Mouse (Mus musculus) lung, postnatal 0 days (tissue): Measurements from ENCODE around the gene Ctdnep1. TPM values are rescaled to one million over a fixed set of nuclear protein-coding genes. Genes with fewer than 3 reads are reported as not detected.
"Not testable (repeated sequence)": the region's sequence is repeated elsewhere in the genome, so short reads cannot be mapped to it uniquely, and the experiment has no call there.

Experiments used
- ATAC-seq: fragments of 200-750 bp; cut with Nextera tagmentation; 2 replicates; pipeline ENCODE4 v1.8.0; 2017; ENCODE audit warnings: moderate library complexity
- DNase-seq: peaks from one replicate; pipeline ENCODE4 v3.0.0-alpha.2; 2016; ENCODE audit warnings: low spot score
- H3K27ac ChIP-seq: fragments of 300-500 bp; sonication (generic); 2 replicates; pipeline ENCODE4 v1.5.1; 2014; ENCODE audit warnings: antibody characterized with exemption, mild to moderate bottlenecking, low read length, mixed read lengths
- H3K27me3 ChIP-seq: fragments of 300-500 bp; sonication (generic); replicated peaks from 2 replicates; pipeline ENCODE4 v1.6.1; 2014; ENCODE audit warnings: low read length, mixed read lengths; ENCODE audit not compliant: insufficient read depth
- H3K36me3 ChIP-seq: fragments of 300-500 bp; sonication (generic); 2 replicates; pipeline ENCODE4 v1.6.1; 2014; ENCODE audit warnings: low read length, mixed read lengths; ENCODE audit not compliant: insufficient read depth
- H3K4me1 ChIP-seq: fragments of 300-500 bp; sonication (generic); 2 replicates; pipeline ENCODE4 v1.6.1; 2014; ENCODE audit warnings: antibody characterized with exemption, low read depth, low read length, mixed read lengths; ENCODE audit not compliant: insufficient read depth
- H3K4me2 ChIP-seq: fragments of 300-500 bp; sonication (generic); replicated peaks from 2 replicates; pipeline ENCODE4 v1.6.1; 2014; ENCODE audit warnings: low read depth, mild to moderate bottlenecking, low read length, moderate library complexity, mixed read lengths
- H3K4me3 ChIP-seq: fragments of 300-500 bp; sonication (generic); 2 replicates; pipeline ENCODE4 v1.5.1; 2014; ENCODE audit warnings: low read depth, low read length
- H3K9ac ChIP-seq: fragments of 300-500 bp; sonication (generic); replicated peaks from 2 replicates; pipeline ENCODE4 v1.6.1; 2014; ENCODE audit warnings: low read depth, mild to moderate bottlenecking
- H3K9me3 ChIP-seq: fragments of 300-500 bp; sonication (generic); 2 replicates; pipeline ENCODE4 v1.6.1; 2016; ENCODE audit warnings: low read length, mixed read lengths
- CTCF ChIP-seq: IDR thresholded peaks from 2 replicates; pipeline ENCODE4 v1.5.1; 2016; ENCODE audit warnings: antibody characterized with exemption, mild to moderate bottlenecking
- EP300 ChIP-seq: IDR thresholded peaks from 2 replicates; pipeline ENCODE4 v1.6.1; 2016; ENCODE audit warnings: antibody characterized with exemption, mild to moderate bottlenecking, control low read depth
- WGBS: fragments of 180-500 bp; shearing (Covaris S2); extraction: QIAGEN DNeasy Blood & Tissue Kit; methylation state at CpG from one replicate; pipeline ENCODE4 v1.1.7; 2014; 5-methylcytosine and 5-hydroxymethylcytosine counted together
- polyA plus RNA-seq: library from polyadenylated mRNA; unstranded; fragments of >200 nt; fragmentation: Nextera tagmentation; extraction: Ambion mirVana; gene quantifications from 2 replicates; pipeline ENCODE4 v1.2.1, GENCODE M21; 2015

Ctdnep1 gene
- polyA plus RNA-seq, 1 experiment from 2014 or later, result 24.7 TPM

GRCm38 (mm10) chr11:69948066-69948762, 32.7 kb upstream of the Ctdnep1 start, which contains the start of gene Slc2a4:
Gene Slc2a4, minus strand, starts transcription at chr11:69948188.
- Histone ChIP-seq H3K36me3 (no peaks in the 10 kb centered on the region), H3K4me2 (peak within 1 kb of the TSS; percentile 60), H3K9ac (no peak within 1 kb of the TSS), H3K27me3 (no peaks in the 10 kb centered on the region), H3K9me3 (no peaks in the 10 kb centered on the region), H3K4me1 (no peaks in the 10 kb centered on the region), H3K4me3 (peak within 1 kb of the TSS; percentile 39), H3K27ac (peak within 1 kb of the TSS; percentile 2)
- peak; percentile 96 for DNase-seq
- TF ChIP-seq CTCF (no peak), EP300 (no peak)
- peak; percentile 94 for ATAC-seq
- under 1% methylated on average over 34 of the region's 34 CpGs for WGBS

GRCm38 (mm10) chr11:69948763-69949150, 32.2 kb upstream of the Ctdnep1 start:
- Histone ChIP-seq H3K9me3 (no peaks in the 10 kb centered on the region), H3K4me2 (peak overlapping the region; percentile 60), H3K9ac (no peak overlapping the region), H3K27me3 (no peaks in the 10 kb centered on the region), H3K4me3 (peak overlapping the region; percentile 39), H3K36me3 (no peaks in the 10 kb centered on the region), H3K4me1 (no peaks in the 10 kb centered on the region), H3K27ac (peak overlapping the region; percentile 2; the same call in 1 of the 2 replicates)
- ATAC-seq, result peak; percentile 67
- 0% methylated on average over 12 of the region's 14 CpGs for WGBS
- TF ChIP-seq CTCF (peak; percentile 95), EP300 (no peak)
- DNase-seq, result peak; percentile 96

DNA sequence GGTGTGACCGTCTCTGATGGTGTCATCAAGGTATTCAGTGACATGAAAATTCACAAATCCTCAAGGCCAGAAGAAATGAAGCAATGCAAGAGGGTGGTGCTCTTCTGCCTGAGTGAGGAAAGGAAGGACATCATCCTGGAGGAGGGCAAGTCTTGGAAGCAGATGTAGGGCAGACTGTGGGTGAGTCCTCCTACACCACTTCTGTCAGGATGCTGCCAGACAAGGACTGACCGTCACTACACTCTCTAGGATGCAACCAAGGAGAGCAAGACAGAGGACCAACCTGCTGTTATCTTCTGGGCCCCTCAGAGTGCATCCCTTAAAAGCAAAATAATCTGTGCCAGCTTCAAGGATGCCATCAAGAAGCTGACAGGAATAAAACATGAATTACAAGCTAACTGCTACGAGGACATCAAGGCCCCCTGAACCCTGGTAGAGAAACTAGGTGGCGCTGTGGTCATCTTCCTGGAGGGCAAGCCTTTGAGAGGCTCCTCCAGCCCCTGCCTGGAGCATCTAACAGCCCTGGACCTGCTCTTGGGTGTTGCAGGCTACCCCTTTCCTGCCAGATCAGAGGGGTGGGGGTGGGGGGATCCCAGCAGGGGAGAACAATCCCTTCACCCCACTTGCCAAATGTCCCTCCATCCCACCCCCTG, 30.0 kb upstream of the Ctdnep1 start:
- DNase-seq, result peak; percentile 43
- no peak overlapping the region for H3K9ac ChIP-seq

GRCm38 (mm10) chr11:69952274-69952673, 28.7 kb upstream of the Ctdnep1 start:
- no peak for ATAC-seq
- WGBS, result 31% methylated on average over 1 of the region's 1 CpGs
- H3K4me3 ChIP-seq, result no peak overlapping the region

More for the DNA sequence above, 30.0 kb upstream of the Ctdnep1 start:
- Histone ChIP-seq H3K4me2 (no peak overlapping the region), H3K4me1 (no peaks in the 10 kb centered on the region), H3K9me3 (no peaks in the 10 kb centered on the region), H3K4me3 (no peak overlapping the region), H3K27me3 (no peaks in the 10 kb centered on the region), H3K27ac (no peak overlapping the region), H3K36me3 (no peaks in the 10 kb centered on the region)
- 39% methylated on average over 4 of the region's 4 CpGs for WGBS
- TF ChIP-seq CTCF (peak; percentile 46; the same call in 1 of the 2 replicates), EP300 (no peak)
- no peak for ATAC-seq

GRCm38 (mm10) chr11:69953267-69953915, 27.6 kb upstream of the Ctdnep1 start:
- TF ChIP-seq CTCF (no peak), EP300 (no peak)
- no peaks in the 10 kb centered on the region for H3K36me3 ChIP-seq
- H3K9me3 ChIP-seq, result no peaks in the 10 kb centered on the region
- no peak overlapping the region for H3K9ac ChIP-seq
- no peaks in the 10 kb centered on the region for H3K4me1 ChIP-seq
- 27% methylated on average over 11 of the region's 11 CpGs for WGBS
- no peak overlapping the region for H3K27ac ChIP-seq
- DNase-seq (no peak), ATAC-seq (no peak)
- H3K4me2 ChIP-seq, result no peak overlapping the region
- no peak overlapping the region for H3K4me3 ChIP-seq
- no peaks in the 10 kb centered on the region for H3K27me3 ChIP-seq

More at GRCm38 (mm10) chr11:69952274-69952673, 28.7 kb upstream of the Ctdnep1 start:
- H3K27ac ChIP-seq, result no peak overlapping the region
- no peak for DNase-seq
- H3K27me3 ChIP-seq, result no peaks in the 10 kb centered on the region
- no peak overlapping the region for H3K4me2 ChIP-seq
- no peaks in the 10 kb centered on the region for H3K4me1 ChIP-seq
- no peaks in the 10 kb centered on the region for H3K36me3 ChIP-seq
- H3K9me3 ChIP-seq, result no peaks in the 10 kb centered on the region
- TF ChIP-seq EP300 (no peak), CTCF (peak; percentile 57)
- H3K9ac ChIP-seq, result no peak overlapping the region

- H3K9me3 ChIP-seq, H3K4me2 ChIP-seq, DNase-seq, H3K36me3 ChIP-seq, H3K4me3 ChIP-seq, H3K9ac ChIP-seq, H3K27me3 ChIP-seq, H3K4me1 ChIP-seq, ATAC-seq, H3K27ac ChIP-seq: not testable (repeated sequence)
- 56% methylated on average over 2 of the region's 4 CpGs for WGBS
Measured at GRCm38 (mm10) chr11:69955618-69956017, 25.3 kb upstream of the Ctdnep1 start.
